Mouse (Mus musculus) liver, embryonic 13.5 days (tissue): ENCODE data around the gene Teddm1a. TPM values are rescaled to one million over a fixed set of nuclear protein-coding genes. Genes with fewer than 3 reads are reported as not detected.

Experiments used
- ATAC-seq: fragments of 200-750 bp; cut with Nextera tagmentation; 2 replicates; pipeline ENCODE4 v1.8.0; 2017; ENCODE audit warnings: low read depth, mild to moderate bottlenecking, moderate number of reproducible peaks, moderate library complexity
- DNase-seq: peaks from one replicate; pipeline ENCODE4 v3.0.0; 2022
- H3K27ac ChIP-seq: fragments of 300-500 bp; sonication (generic); 2 replicates; pipeline ENCODE4 v1.5.1; 2015; ENCODE audit warnings: moderate library complexity, mild to moderate bottlenecking, inconsistent platforms
- H3K27me3 ChIP-seq: fragments of 300-500 bp; sonication (generic); 2 replicates; pipeline ENCODE4 v1.6.1; 2015; ENCODE audit warnings: mild to moderate bottlenecking, inconsistent platforms
- H3K36me3 ChIP-seq: fragments of 300-500 bp; sonication (generic); 2 replicates; pipeline ENCODE4 v1.6.1; 2015; ENCODE audit warnings: mild to moderate bottlenecking, inconsistent platforms
- H3K4me1 ChIP-seq: fragments of 300-500 bp; sonication (generic); replicated peaks from 2 replicates; pipeline ENCODE4 v1.6.1; 2015; ENCODE audit warnings: inconsistent platforms
- H3K4me2 ChIP-seq: fragments of 300-500 bp; sonication (generic); 2 replicates; pipeline ENCODE4 v1.6.1; 2015; ENCODE audit warnings: inconsistent platforms, mild to moderate bottlenecking, moderate library complexity
- H3K4me3 ChIP-seq: fragments of 300-500 bp; sonication (generic); replicated peaks from 2 replicates; pipeline ENCODE4 v1.5.1; 2015; ENCODE audit warnings: mild to moderate bottlenecking, inconsistent platforms
- H3K9ac ChIP-seq: fragments of 300-500 bp; sonication (generic); 2 replicates; pipeline ENCODE4 v1.6.1; 2015; ENCODE audit warnings: mild to moderate bottlenecking, inconsistent platforms
- H3K9me3 ChIP-seq: fragments of 300-500 bp; sonication (generic); replicated peaks from 2 replicates; pipeline ENCODE4 v1.6.1; 2016; ENCODE audit warnings: inconsistent platforms
- WGBS: fragments of 180-500 bp; shearing (Covaris S2); methylation state at CpG from one replicate; pipeline ENCODE4 v1.1.7; 2015; ENCODE audit not compliant: insufficient replicate concordance; 5-methylcytosine and 5-hydroxymethylcytosine counted together
- microRNA-seq: library from miRNA; unstranded; fragments of <30 nt; microRNA quantifications from one replicate; pipeline ENCODE4, GENCODE M21; 2016
- polyA plus RNA-seq: library from polyadenylated mRNA; unstranded; fragments of >200 nt; fragmentation: Nextera tagmentation; extraction: Ambion mirVana; gene quantifications from 2 replicates; pipeline ENCODE4 v1.2.1, GENCODE M21; 2015

The Teddm1a gene
- polyA plus RNA-seq, 1 experiment from 2014 or later = not detected

DNA sequence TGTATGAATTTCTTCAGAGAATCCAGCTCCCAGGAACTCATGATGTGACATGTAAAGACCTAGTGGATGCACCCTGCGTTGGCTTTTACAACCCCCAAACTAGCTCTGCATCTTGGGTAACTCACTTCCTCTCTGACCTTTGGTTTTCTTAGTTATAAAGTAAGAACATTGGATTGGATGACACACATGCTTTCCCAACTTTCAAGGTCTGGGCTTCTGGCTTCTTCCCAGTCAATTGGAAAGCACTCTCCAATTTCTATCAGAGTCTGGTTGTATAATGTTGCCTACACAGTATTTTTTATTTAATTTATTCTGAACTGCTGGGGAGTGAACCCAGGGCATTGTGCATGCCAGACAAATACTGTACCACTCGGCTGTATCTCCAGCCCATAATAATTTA, 38.9 kb downstream of the Teddm1a start:
- no peak overlapping the region for H3K9ac ChIP-seq
- H3K9me3 ChIP-seq = no peaks in the 10 kb centered on the region
- no peaks in the 10 kb centered on the region for H3K27me3 ChIP-seq
- no peaks in the 10 kb centered on the region for H3K4me1 ChIP-seq
- H3K27ac ChIP-seq = no peak overlapping the region
- H3K36me3 ChIP-seq = no peaks in the 10 kb centered on the region
- no peak overlapping the region for H3K4me2 ChIP-seq
- no peak for ATAC-seq
- no peak overlapping the region for H3K4me3 ChIP-seq
- no peak for DNase-seq
- WGBS = 65% methylated on average over 2 of the region's 2 CpGs

DNA sequence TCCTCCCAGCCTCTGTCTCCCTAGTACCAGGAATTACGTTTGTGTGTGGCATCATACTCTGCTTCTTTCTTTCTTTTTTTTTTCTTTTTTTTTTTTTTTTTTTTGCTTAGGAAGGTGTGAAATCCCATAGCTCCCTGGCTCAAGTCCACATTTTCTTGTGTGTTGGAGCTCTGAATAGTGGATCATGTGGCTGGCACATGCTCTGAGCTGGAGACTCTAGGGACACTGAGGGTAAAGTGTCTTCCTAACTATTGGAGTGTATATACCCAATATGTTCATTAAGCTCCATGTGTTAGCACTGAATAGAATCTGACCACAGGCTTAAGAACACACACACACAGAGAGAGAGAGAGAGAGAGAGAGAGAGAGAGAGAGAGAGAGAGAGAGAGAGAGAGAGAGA, 42.2 kb downstream of the Teddm1a start:
- Histone ChIP-seq H3K9me3 (peaks cover 5% of the 10 kb centered on the region; the same call in 1 of the 2 replicates), H3K4me2 (no peak overlapping the region), H3K4me3 (no peak overlapping the region), H3K4me1 (peaks cover 6% of the 10 kb centered on the region), H3K9ac (no peak overlapping the region), H3K27ac (no peak overlapping the region), H3K36me3 (no peaks in the 10 kb centered on the region), H3K27me3 (no peaks in the 10 kb centered on the region)
- DNase-seq (no peak), ATAC-seq (no peak)
- WGBS = 59% methylated on average over 1 of the region's 1 CpGs

DNA sequence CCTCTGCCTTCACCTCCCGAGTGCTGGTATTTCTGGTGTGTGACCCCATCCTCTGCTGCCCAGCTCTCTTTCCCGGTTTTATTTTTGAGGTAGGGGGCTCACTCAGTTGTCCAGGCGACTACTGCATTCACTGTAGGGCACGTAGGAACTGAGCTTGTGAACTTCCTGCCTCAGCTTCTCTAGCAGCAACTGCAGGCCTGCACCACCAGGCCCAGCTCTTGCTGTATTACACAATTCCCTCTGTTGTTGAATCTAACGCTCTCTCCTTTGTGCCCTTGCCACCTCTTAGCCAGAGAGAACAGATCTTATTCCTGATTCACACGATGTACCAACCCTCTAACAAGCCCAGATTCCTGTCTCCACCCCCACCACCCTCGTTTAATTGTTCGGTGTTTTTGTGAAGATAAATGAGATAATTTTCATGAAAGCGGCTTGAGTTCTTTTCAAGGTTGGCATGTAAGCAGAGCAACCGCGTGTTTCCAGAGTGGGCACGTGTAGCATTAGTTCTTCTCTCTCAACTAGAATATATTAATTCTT, 44.4 kb downstream of the Teddm1a start:
- Histone ChIP-seq H3K9me3 (peaks cover 5% of the 10 kb centered on the region; the same call in 1 of the 2 replicates), H3K9ac (no peak overlapping the region), H3K27ac (no peak overlapping the region), H3K36me3 (no peaks in the 10 kb centered on the region), H3K4me1 (peaks cover 6% of the 10 kb centered on the region), H3K4me3 (no peak overlapping the region), H3K27me3 (no peaks in the 10 kb centered on the region), H3K4me2 (no peak overlapping the region)
- DNase-seq (no peak), ATAC-seq (no peak)
- 70% methylated on average over 12 of the region's 12 CpGs for WGBS

- Histone ChIP-seq H3K4me3 (no peak overlapping the region), H3K9me3 (peaks cover 5% of the 10 kb centered on the region; the same call in 1 of the 2 replicates), H3K4me1 (peaks cover 6% of the 10 kb centered on the region), H3K27me3 (no peaks in the 10 kb centered on the region), H3K27ac (no peak overlapping the region), H3K4me2 (no peak overlapping the region), H3K9ac (no peak overlapping the region), H3K36me3 (no peaks in the 10 kb centered on the region)
- 86% methylated on average over 2 of the region's 2 CpGs for WGBS
- no peak for DNase-seq
- ATAC-seq = peak; percentile 79
Measured at GRCm38 (mm10) chr1:153937025-153937424, 45.5 kb downstream of the Teddm1a start.

GRCm38 (mm10) chr1:153940986-153941385, 49.4 kb downstream of the Teddm1a start:
- no peak for DNase-seq
- WGBS = 74% methylated on average over 2 of the region's 2 CpGs

More at GRCm38 (mm10) chr1:153940986-153941385, 49.4 kb downstream of the Teddm1a start:
- H3K9ac ChIP-seq = no peak overlapping the region
- ATAC-seq = no peak
- no peak overlapping the region for H3K27ac ChIP-seq
- H3K4me3 ChIP-seq = no peak overlapping the region
- H3K4me2 ChIP-seq = no peak overlapping the region
- H3K36me3 ChIP-seq = no peaks in the 10 kb centered on the region
- peaks cover 6% of the 10 kb centered on the region for H3K4me1 ChIP-seq
- no peaks in the 10 kb centered on the region for H3K27me3 ChIP-seq
- peaks cover 5% of the 10 kb centered on the region; the same call in 1 of the 2 replicates for H3K9me3 ChIP-seq

Small RNA genes within 50 kb of the gene (microRNA-seq; reads per million reads assigned to microRNA genes)
- gene Mir8114 = 34.4 reads per million, percentile 39 among the genes with 10 or more reads in this experiment

Other genes starting within 250 kb of the Teddm1a start
- 0.07 and 0.09 TPM in 2 replicates for gene Rgs8, start 238.7 kb upstream of the Teddm1a start, polyA plus RNA-seq
- 0.39 and 0.56 TPM in 2 replicates for gene Rgs16, start 151.4 kb upstream of the Teddm1a start, polyA plus RNA-seq
- gene Rnasel, start 142.3 kb upstream of the Teddm1a start, polyA plus RNA-seq = 13.8 and 15.9 TPM in 2 replicates
- gene Rgsl1, start 47.6 kb upstream of the Teddm1a start, polyA plus RNA-seq = not detected in 2 replicates
- 0.10 and 0.17 TPM in 2 replicates for gene Teddm1b, start 17.4 kb upstream of the Teddm1a start, polyA plus RNA-seq
- gene Glul, start 8.2 kb downstream of the Teddm1a start, polyA plus RNA-seq = 114 TPM in 2 replicates
- gene Teddm2, start 8.5 kb downstream of the Teddm1a start, polyA plus RNA-seq = 0.39 and 0.41 TPM in 2 replicates